Mouse (Mus musculus): ENCODE measurements around the gene Rbm48. TPM values are rescaled to one million over a fixed set of nuclear protein-coding genes. Genes with fewer than 3 reads are reported as not detected.

Rbm48 gene
- polyA plus RNA-seq (2014; fragmentation: Illumina TruSeq; extraction: RNeasy Lipid Tissue Mini Kit (QIAGEN cat#74804); ENCODE audit: low read depth, low replicate concordance) = 9.6 TPM

DNA sequence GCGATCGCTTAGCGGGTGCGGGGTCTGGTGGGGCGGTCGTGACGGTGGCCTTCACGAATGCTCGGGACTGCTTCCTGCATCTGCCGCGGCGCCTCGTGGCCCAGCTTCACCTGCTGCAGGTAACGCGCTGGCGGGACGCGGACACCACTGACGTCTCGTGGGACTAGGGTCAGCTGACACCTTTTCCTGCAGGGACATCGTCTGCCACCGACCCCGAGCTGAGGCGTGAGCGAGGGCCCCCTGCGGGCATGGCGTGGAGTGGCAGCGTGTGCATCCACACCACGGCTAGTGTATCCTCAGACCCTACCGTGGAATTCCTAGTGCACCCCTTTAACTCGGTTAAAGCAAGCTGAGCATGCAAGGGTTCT lies at the start of gene Rbm48:
Rbm48 (minus strand) TSS at position 187 of the 368 bp plus-strand sequence.

GRCm38 (mm10) chr5:3595693-3596398 lies 539 bp downstream of the Rbm48 start, which contains the start of gene Pex1:
TSS of gene Pex1 (plus strand) at chr5:3596066.

DNA sequence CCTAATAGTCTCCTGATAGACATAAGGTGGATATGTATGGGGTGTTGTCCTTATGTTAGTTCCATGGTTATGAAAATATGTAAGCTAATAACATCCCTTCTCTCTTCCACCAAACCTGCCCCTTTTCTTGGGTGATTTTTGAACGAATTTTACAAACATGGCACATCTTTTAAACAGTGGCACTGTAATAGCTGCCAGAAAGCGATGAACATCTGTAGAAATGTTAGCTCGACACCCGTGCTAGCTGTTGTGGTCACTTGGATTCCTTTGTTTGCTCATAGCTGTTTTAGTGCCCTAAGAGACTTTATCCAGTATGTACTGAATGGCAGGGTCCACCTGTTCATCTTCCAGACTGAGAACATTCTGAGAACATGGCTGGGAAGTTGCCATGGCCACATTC lies 25.1 kb downstream of the Rbm48 start, which contains the start of gene 1700109H08Rik:
1700109H08Rik (plus strand) TSS at position 301 of the 400 bp plus-strand sequence.

DNA sequence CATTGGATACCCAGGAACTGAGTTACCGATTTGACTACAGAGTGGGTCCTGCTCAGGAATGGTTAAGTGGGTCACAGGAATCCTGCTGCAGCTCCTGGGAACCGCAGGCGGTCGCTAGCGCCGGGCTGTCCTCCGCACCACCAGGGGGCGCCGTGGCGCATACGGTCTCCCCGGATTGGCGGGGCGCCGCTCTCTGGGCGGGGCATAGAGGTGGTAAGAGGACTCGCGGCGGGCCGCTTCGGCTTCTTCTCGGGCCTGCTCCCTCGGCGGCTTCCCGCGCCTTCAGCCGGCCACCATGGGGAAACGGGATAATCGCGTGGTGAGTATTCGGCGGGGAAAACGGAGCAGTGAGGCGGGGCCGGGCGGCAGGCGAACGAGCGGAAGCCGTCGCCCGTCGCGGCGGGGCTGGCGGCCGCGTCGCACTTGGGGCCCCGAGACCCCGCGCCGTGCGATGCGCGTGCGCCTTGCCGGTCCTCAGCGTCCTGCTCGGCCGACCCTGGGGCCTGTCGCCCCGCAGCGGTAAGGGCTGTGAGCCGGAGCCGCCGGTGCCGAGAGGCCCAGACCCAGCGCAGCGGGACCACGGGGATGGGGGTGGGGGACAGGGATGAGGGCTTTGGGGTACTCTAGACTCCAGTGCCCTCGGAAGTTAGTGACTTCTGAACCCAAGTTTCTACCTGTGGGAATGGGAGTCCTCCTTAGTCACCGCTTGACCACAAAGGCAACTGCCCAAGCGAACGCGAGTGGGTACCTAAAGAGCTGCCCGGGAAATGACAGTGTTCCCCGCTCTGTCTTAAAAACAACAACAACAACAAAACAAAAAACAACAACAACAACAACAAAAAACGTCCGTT lies 52.5 kb downstream of the Rbm48 start, which contains the start of gene Fam133b:
Fam133b (plus strand) TSS at position 205 of the 851 bp plus-strand sequence.

Other genes starting within 250 kb of the Rbm48 start
- gene Fam133b, start 52.8 kb downstream of the Rbm48 start, polyA plus RNA-seq (2014; fragmentation: Illumina TruSeq; extraction: RNeasy Lipid Tissue Mini Kit (QIAGEN cat#74804); ENCODE audit: low read depth, low replicate concordance) = 29.0 TPM
- 6.0 TPM for gene 1700109H08Rik, start 25.0 kb downstream of the Rbm48 start, polyA plus RNA-seq (2014; fragmentation: Illumina TruSeq; extraction: RNeasy Lipid Tissue Mini Kit (QIAGEN cat#74804); ENCODE audit: low read depth, low replicate concordance)
- 22.2 TPM for gene Pex1, start 519 bp downstream of the Rbm48 start, polyA plus RNA-seq (2014; fragmentation: Illumina TruSeq; extraction: RNeasy Lipid Tissue Mini Kit (QIAGEN cat#74804); ENCODE audit: low read depth, low replicate concordance)
- 5.0 TPM for gene Tmbim7, start 54.6 kb upstream of the Rbm48 start, polyA plus RNA-seq (2014; fragmentation: Illumina TruSeq; extraction: RNeasy Lipid Tissue Mini Kit (QIAGEN cat#74804); ENCODE audit: low read depth, low replicate concordance)
- 80.5 TPM for gene Gatad1, start 60.6 kb upstream of the Rbm48 start, polyA plus RNA-seq (2014; fragmentation: Illumina TruSeq; extraction: RNeasy Lipid Tissue Mini Kit (QIAGEN cat#74804); ENCODE audit: low read depth, low replicate concordance)
- 13.6 TPM for gene Ankib1, start 206.3 kb upstream of the Rbm48 start, polyA plus RNA-seq (2014; fragmentation: Illumina TruSeq; extraction: RNeasy Lipid Tissue Mini Kit (QIAGEN cat#74804); ENCODE audit: low read depth, low replicate concordance)
- gene Krit1, start 206.6 kb upstream of the Rbm48 start, polyA plus RNA-seq (2014; fragmentation: Illumina TruSeq; extraction: RNeasy Lipid Tissue Mini Kit (QIAGEN cat#74804); ENCODE audit: low read depth, low replicate concordance) = 23.5 TPM
- 0.60 TPM for gene Lrrd1, start 248.6 kb upstream of the Rbm48 start, polyA plus RNA-seq (2014; fragmentation: Illumina TruSeq; extraction: RNeasy Lipid Tissue Mini Kit (QIAGEN cat#74804); ENCODE audit: low read depth, low replicate concordance)

Data from adipose tissue, adult 10 weeks (tissue).